Mouse (Mus musculus) forebrain, embryonic 15.5 days (tissue): ENCODE data around the gene Cpz. TPM values are rescaled to one million over a fixed set of nuclear protein-coding genes. Genes with fewer than 3 reads are reported as not detected.

Experiments
- ATAC-seq: fragments of 200-750 bp; cut with Nextera tagmentation; replicated peaks from 2 replicates; pipeline ENCODE4 v1.8.0; 2017; ENCODE audit warnings: mild to moderate bottlenecking, moderate TSS enrichment, moderate library complexity
- H3K27ac ChIP-seq: fragments of 300-500 bp; sonication (generic); replicated peaks from 2 replicates; pipeline ENCODE4 v1.5.1; 2015; ENCODE audit warnings: mild to moderate bottlenecking, inconsistent platforms
- H3K27me3 ChIP-seq: fragments of 300-500 bp; sonication (generic); 2 replicates; pipeline ENCODE4 v1.6.1; 2015; ENCODE audit warnings: inconsistent platforms
- H3K36me3 ChIP-seq: fragments of 300-500 bp; sonication (generic); 2 replicates; pipeline ENCODE4 v1.6.1; 2015; ENCODE audit warnings: mild to moderate bottlenecking, inconsistent platforms
- H3K4me1 ChIP-seq: fragments of 300-500 bp; sonication (generic); 2 replicates; pipeline ENCODE4 v1.6.1; 2015; ENCODE audit warnings: inconsistent platforms
- H3K4me2 ChIP-seq: fragments of 300-500 bp; sonication (generic); replicated peaks from 2 replicates; pipeline ENCODE4 v1.6.1; 2015; ENCODE audit warnings: mild to moderate bottlenecking, inconsistent platforms
- H3K4me3 ChIP-seq: fragments of 300-500 bp; sonication (generic); 2 replicates; pipeline ENCODE4 v1.5.1; 2015; ENCODE audit warnings: mild to moderate bottlenecking, inconsistent platforms
- H3K9ac ChIP-seq: fragments of 300-500 bp; sonication (generic); replicated peaks from 2 replicates; pipeline ENCODE4 v1.6.1; 2015; ENCODE audit warnings: mild to moderate bottlenecking, inconsistent platforms
- H3K9me3 ChIP-seq: fragments of 300-500 bp; sonication (generic); 2 replicates; pipeline ENCODE4 v1.6.1; 2016; ENCODE audit warnings: inconsistent platforms
- WGBS: fragments of 180-500 bp; shearing (Covaris S2); methylation state at CpG from one replicate; pipeline ENCODE4 v1.1.7; 2015; ENCODE audit warnings: mixed read lengths; 5-methylcytosine and 5-hydroxymethylcytosine counted together
- polyA plus RNA-seq: library from polyadenylated mRNA; unstranded; fragments of >200 nt; fragmentation: Nextera tagmentation; extraction: Ambion mirVana; gene quantifications from 2 replicates; pipeline ENCODE4 v1.2.1, GENCODE M21; 2015

Cpz gene
- 1.2 and 1.6 TPM in 2 replicates for polyA plus RNA-seq

DNA sequence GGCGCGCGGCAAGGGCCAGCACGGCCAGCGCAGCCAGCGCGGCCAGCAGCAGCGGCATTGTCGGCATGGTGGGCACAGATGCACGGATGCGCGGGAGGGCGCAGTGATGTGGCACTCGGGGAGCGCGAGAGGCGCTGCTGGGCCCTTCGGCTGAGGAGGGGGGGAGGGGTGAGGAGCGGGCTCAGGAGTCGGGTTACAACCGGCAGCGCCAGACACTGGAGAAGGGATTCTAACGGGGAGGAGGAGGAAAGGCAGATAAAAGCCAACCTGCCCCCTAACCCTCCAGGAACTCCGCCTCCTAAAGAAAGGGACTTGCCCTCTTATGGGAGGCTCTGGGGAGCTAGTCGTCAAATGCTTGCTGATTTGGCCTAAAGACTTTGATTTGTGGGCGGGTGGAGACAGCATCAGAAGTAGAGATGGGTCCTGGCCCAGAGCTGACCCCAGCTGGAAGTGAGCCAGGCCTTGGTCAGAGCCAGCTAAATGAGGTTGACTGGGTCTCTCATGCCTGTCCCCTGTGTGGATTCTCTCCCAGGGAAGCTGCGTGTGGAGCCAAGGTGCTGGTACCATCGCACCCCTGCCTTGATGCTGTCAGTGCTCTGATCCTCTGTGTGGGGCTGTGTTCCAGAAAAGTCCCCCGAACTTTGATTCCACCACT is at the start of gene Cpz:
Cpz (minus strand) TSS at position 230 of the 655 bp plus-strand sequence.
- no peak within 1 kb of the TSS for H3K27ac ChIP-seq
- no peaks in the 10 kb centered on the region for H3K36me3 ChIP-seq
- peaks cover 9% of the 10 kb centered on the region for H3K4me1 ChIP-seq
- H3K9ac ChIP-seq = 0 out of 2 replicates have a peak within 1 kb of the TSS, but pooled peaks have one; percentile 12
- H3K27me3 ChIP-seq = peaks cover 17% of the 10 kb centered on the region; the same call in 1 of the 2 replicates
- WGBS = 2% methylated on average over 29 of the region's 29 CpGs
- no peaks in the 10 kb centered on the region for H3K9me3 ChIP-seq
- peak within 1 kb of the TSS; percentile 37 for H3K4me2 ChIP-seq
- H3K4me3 ChIP-seq = peak within 1 kb of the TSS; percentile 19
- ATAC-seq = 0 out of 2 replicates have a peak, but pooled peaks have one; percentile 62

DNA sequence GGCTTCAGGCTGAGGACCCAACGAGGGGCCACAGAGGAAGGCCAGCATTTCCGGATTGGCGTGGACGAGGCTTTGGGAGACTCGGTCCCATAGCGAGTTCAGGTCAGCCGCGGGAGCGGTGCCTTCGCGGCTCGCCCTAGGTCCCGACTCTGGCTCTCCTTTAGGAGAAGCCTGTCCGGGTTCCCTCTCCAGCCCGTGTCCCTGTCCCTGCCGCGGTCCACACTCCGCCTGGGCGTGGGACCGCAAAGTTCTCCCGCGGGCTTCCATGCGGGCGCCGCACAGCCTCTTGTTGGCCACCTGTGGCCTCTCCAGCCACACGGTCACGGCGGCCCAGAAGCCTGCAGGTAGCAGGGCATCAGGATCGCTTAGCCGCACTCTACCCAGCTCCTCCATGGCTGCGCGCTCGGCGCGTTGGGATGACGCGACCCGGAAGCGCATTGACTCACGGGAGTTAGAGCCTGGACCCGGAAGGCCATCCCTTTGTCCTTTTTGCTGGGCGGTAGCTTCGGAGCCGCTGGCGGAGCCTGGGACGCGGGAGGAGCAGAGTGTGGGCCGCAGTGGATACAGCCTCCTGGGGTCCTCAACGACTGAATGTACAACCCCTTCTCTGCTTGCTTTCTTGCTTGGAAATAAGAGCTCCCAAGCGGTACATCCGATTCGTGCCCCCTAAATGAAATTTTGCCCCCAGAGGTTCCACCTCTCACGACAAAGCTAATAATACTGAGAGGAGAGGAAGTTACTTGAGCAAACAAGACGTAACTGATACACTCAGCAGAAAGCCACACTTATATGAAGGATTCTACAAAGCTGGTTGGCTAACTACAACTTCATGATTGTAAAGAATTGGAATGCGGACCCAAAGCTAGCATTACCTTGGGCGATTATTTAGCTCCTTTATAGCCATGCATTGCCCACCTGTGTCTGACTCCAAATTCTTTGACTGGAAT is 49.4 kb upstream of the Cpz start, which contains the start of gene Trmt44:
Trmt44 (minus strand) TSS at position 418 of the 947 bp plus-strand sequence.
- peak within 1 kb of the TSS; percentile 89 for H3K27ac ChIP-seq
- peak within 1 kb of the TSS; percentile 75 for H3K9ac ChIP-seq
- 0 out of 2 replicates have a peak, but pooled peaks cover 6% of the 10 kb centered on the region for H3K27me3 ChIP-seq
- H3K4me2 ChIP-seq = peak within 1 kb of the TSS; percentile 92
- H3K4me1 ChIP-seq = peaks cover 16% of the 10 kb centered on the region
- peak within 1 kb of the TSS; percentile 89 for H3K4me3 ChIP-seq
- peaks cover 24% of the 10 kb centered on the region for H3K36me3 ChIP-seq
- ATAC-seq = peak; percentile 97
- no peaks in the 10 kb centered on the region for H3K9me3 ChIP-seq
- 3% methylated on average over 56 of the region's 56 CpGs for WGBS

DNA sequence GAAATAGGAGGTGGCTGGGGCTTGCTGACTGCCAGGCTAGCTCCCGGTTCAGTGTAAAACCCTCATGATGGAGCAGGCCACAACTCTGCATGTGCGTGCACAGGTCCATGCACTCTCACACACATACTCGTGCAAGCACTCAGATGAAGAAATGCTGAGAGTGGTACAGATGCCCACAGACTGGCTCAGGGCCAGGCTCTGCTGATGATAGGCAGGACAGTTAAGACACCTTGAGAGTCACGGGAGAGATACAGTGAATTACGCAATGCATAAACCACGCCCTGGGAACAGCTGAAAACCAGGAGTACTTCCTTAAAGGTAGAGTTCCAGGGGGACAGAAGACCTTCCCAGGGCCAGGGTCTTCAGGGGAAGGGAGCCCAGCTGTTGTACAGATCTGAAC is 46.0 kb upstream of the Cpz start:
- H3K4me3 ChIP-seq = no peak overlapping the region
- ATAC-seq = no peak
- no peak overlapping the region for H3K27ac ChIP-seq
- peaks cover 16% of the 10 kb centered on the region for H3K4me1 ChIP-seq
- no peak overlapping the region for H3K4me2 ChIP-seq
- H3K36me3 ChIP-seq = peaks cover 47% of the 10 kb centered on the region
- no peaks in the 10 kb centered on the region for H3K27me3 ChIP-seq
- WGBS = 91% methylated on average over 6 of the region's 6 CpGs
- H3K9ac ChIP-seq = no peak overlapping the region
- H3K9me3 ChIP-seq = no peaks in the 10 kb centered on the region

DNA sequence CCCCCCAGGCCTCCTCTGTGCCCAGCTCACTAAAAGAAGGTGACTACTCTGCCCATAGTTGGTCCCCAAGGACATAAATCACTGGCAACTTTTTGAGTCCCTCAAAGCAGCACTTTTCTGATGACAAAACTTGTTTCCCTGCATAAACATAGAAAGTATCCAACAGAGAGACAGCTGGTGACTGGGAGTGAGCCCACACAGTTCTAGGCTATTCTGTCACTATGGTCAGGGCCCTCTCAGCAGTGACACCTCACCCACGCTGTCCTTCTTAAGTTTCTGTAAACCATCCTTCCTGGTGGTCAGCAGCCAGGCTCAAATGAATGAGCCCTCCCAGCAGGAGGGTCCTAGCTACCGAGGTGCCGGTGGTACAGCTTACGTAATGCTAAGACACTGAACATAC is 41.1 kb upstream of the Cpz start:
- Histone ChIP-seq H3K9me3 (no peaks in the 10 kb centered on the region), H3K36me3 (peaks cover 74% of the 10 kb centered on the region)
- 89% methylated on average over 4 of the region's 4 CpGs for WGBS

DNA sequence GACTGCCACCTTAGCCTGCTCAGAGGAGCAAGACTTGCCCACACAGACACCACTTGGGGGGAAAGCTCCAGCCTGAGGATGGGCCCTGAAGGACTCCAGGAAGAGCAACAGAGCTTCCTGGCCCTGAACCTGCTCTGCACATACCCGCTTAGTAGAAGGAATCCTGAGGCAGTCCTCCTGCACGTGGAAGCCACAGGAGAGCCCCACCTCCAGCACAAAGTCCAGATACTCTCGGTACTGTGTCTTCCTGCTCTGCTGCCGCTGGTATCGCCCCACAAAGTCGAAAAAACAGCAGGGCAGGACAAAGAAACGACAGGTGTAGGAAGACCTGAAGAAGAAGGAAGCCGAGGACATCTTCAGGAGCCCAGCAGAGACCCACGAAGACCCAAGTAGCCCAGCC is 39.7 kb upstream of the Cpz start:
- H3K36me3 ChIP-seq = peaks cover 67% of the 10 kb centered on the region
- H3K9me3 ChIP-seq = no peaks in the 10 kb centered on the region
- no peak overlapping the region for H3K4me3 ChIP-seq
- no peak overlapping the region for H3K4me2 ChIP-seq
- 91% methylated on average over 9 of the region's 9 CpGs for WGBS
- no peak overlapping the region for H3K27ac ChIP-seq
- no peaks in the 10 kb centered on the region for H3K27me3 ChIP-seq
- no peak overlapping the region for H3K9ac ChIP-seq
- no peaks in the 10 kb centered on the region for H3K4me1 ChIP-seq
- no peak for ATAC-seq

More for the DNA sequence above, 41.1 kb upstream of the Cpz start:
- Histone ChIP-seq H3K4me2 (no peak overlapping the region), H3K4me1 (no peaks in the 10 kb centered on the region), H3K9ac (no peak overlapping the region), H3K27me3 (no peaks in the 10 kb centered on the region), H3K27ac (no peak overlapping the region), H3K4me3 (no peak overlapping the region)
- no peak for ATAC-seq

DNA sequence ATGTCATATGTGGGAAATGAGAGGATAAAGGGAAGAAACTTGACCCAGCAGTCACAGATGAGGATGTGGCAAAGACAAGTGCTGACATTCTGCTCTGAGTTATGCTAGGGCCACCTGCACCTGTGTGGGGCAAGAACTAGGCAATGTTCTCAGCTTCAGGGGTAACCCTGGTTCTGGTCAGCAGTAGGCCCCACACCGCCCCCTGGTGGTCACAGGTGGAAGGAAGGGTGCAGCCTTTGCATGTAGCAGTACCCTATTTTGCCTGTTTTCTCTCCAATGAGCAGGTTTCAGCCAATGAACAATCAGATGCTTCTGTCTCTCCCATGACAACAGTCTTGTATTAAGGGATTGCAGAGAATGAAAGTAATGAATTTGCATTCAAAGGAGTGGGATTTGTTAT is 38.0 kb upstream of the Cpz start:
- no peaks in the 10 kb centered on the region for H3K4me1 ChIP-seq
- H3K4me3 ChIP-seq = no peak overlapping the region
- H3K36me3 ChIP-seq = peaks cover 61% of the 10 kb centered on the region
- H3K27ac ChIP-seq = no peak overlapping the region
- no peaks in the 10 kb centered on the region for H3K9me3 ChIP-seq
- no peaks in the 10 kb centered on the region for H3K27me3 ChIP-seq
- no peak overlapping the region for H3K4me2 ChIP-seq
- H3K9ac ChIP-seq = no peak overlapping the region
- ATAC-seq = no peak
- WGBS = 0% methylated on average over 1 of the region's 1 CpGs

DNA sequence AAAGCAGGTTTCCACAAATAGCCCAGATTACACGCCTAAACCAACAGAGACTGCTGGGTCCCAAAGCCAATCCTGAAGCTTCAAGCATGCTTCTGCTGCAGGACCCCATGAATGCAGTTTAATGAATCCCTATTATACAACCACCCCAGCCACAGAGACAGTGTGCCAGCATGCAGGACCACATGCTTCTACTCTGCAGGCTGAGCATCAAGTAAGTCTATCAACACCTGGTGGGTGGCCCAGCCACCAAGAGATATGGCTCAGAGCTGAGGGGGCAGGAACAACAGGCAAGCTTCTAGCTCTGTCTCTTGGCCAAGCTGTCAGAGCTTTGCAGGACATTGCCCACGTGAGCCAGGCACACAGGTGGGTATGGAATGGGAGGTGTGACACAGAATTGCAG is 37.1 kb upstream of the Cpz start:
- Histone ChIP-seq H3K4me2 (no peak overlapping the region), H3K27ac (no peak overlapping the region), H3K9me3 (no peaks in the 10 kb centered on the region), H3K36me3 (peaks cover 54% of the 10 kb centered on the region), H3K9ac (no peak overlapping the region), H3K4me3 (no peak overlapping the region), H3K4me1 (no peaks in the 10 kb centered on the region), H3K27me3 (no peaks in the 10 kb centered on the region)
- WGBS = 93% methylated on average over 2 of the region's 2 CpGs
- no peak for ATAC-seq

DNA sequence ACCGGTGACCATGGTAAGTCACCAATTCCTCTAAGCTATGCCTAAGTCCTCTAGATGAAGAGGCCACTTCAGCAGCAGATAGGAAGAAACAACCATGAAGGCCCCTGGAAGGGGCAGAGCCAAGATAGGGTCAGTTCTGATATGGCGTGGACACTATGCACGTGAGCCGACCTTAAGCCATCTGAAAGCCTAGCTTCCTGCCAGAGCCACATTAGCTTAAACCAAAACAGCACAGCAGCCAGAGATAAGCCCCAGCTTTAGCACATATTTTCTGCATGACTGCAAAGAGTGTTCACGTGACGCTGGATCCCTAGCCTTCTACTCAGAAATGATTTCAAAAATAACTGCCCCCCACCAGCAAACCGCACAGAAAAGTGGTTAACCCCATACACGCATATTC is 33.9 kb upstream of the Cpz start:
- H3K9ac ChIP-seq = no peak overlapping the region
- H3K4me3 ChIP-seq = no peak overlapping the region
- H3K27me3 ChIP-seq = no peaks in the 10 kb centered on the region
- WGBS = 86% methylated on average over 8 of the region's 8 CpGs
- no peaks in the 10 kb centered on the region for H3K9me3 ChIP-seq
- no peak for ATAC-seq
- H3K27ac ChIP-seq = no peak overlapping the region
- H3K4me2 ChIP-seq = no peak overlapping the region
- H3K36me3 ChIP-seq = peaks cover 58% of the 10 kb centered on the region
- H3K4me1 ChIP-seq = no peaks in the 10 kb centered on the region

DNA sequence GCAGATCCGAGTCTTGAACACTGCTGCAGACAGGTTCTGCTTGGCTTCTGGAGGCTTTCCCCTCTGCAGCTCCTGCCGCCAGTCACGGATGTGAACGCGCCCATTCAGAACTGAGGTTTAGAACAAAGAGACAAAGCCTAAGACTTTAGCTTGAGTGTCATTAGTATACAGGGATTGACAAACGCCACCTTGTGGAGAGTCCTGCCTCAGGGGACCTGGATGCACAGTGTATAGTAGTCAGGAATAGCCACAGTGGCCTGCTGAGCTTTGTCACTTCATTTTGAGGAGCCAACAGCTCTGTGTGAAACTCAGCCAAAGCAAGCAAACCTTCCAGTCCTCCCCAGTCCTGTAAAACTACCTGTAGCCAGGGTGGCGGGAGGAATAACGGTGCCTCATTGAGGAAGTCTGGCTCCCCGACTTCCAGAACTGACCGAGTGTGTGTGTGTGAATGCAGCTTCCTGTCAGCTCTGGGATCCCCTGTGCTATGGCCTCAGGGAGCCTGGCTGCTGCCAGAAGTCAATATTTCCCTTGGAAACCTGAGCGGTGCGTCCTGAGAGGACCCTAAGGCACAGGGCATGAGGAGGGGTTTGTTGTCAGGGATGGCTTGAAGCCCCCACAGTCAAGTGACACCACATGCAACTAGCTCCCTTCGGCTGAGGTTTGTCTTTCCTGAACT is 32.6 kb upstream of the Cpz start:
- Histone ChIP-seq H3K9ac (no peak overlapping the region), H3K4me2 (no peak overlapping the region), H3K4me1 (no peaks in the 10 kb centered on the region), H3K27me3 (no peaks in the 10 kb centered on the region), H3K4me3 (no peak overlapping the region), H3K27ac (no peak overlapping the region), H3K36me3 (peaks cover 48% of the 10 kb centered on the region), H3K9me3 (no peaks in the 10 kb centered on the region)
- ATAC-seq = no peak
- 58% methylated on average over 13 of the region's 13 CpGs for WGBS

DNA sequence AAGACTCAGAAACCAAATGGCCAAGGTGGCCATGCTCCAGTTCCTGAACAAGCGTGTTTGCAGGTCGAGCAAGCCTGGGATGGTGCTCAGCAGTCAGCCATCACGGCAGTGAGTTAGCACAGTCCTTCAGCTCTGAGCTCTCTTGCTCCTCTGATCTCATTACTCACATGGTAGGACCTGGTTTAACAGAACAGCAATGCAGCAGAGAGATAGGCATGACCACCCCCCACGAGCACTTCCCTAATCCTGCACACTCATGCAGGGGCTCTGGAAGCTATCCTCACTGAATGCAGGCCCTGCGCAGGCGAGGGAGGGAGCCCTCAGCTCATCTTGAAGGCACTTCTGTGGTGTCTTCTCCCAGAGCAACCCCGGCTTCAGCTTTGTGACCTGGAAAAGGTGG is 30.9 kb upstream of the Cpz start:
- no peak for ATAC-seq
- Histone ChIP-seq H3K9me3 (no peaks in the 10 kb centered on the region), H3K4me1 (no peaks in the 10 kb centered on the region), H3K4me3 (no peak overlapping the region), H3K27ac (no peak overlapping the region), H3K36me3 (peaks cover 31% of the 10 kb centered on the region), H3K9ac (no peak overlapping the region), H3K27me3 (no peaks in the 10 kb centered on the region), H3K4me2 (no peak overlapping the region)
- 89% methylated on average over 7 of the region's 7 CpGs for WGBS

DNA sequence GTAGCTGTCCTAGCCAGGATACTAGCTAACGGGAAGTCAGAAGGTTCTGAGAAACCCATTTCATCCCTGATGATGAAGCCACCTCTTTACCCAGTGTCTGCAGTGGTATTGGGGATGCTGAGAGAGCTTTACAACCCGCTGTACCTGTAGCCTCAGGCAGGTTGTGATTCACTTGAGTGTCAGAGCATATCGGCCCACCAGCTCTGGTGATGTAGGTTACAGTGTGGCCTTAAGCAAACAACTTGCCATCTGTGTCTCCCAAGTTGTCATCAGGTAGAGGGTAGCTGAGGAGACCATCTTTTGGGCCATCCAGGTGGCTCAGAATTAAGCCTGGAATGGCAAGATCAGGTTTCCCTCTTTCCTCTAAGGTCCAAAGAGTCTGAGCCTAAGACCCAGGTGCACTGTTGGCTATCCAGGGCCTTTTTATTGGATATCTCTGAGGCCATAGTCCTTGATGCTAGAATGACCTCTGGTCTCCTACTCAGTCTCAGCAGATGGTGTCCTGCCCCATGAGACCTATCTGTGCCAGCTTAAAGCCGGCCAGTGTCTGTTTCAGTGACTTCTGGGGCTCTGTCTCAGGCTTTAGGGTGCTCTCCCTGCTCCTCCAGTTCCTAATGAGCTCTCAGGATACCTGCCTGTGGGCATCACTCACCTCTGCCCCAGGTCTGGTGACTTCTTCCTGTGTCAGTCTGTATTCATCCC is 27.5 kb upstream of the Cpz start:
- H3K4me2 ChIP-seq = no peak overlapping the region
- peaks cover 19% of the 10 kb centered on the region; the same call in 1 of the 2 replicates for H3K36me3 ChIP-seq
- H3K4me1 ChIP-seq = no peaks in the 10 kb centered on the region
- no peak overlapping the region for H3K27ac ChIP-seq
- WGBS = 84% methylated on average over 4 of the region's 4 CpGs
- H3K4me3 ChIP-seq = no peak overlapping the region
- H3K9ac ChIP-seq = no peak overlapping the region
- no peaks in the 10 kb centered on the region for H3K9me3 ChIP-seq
- no peak for ATAC-seq
- no peaks in the 10 kb centered on the region for H3K27me3 ChIP-seq
